Mouse (Mus musculus) cerebellum, postnatal 10 days (tissue): ENCODE results near the gene Ttc33.

ENCODE experiments used
- DNase-seq, 2 experiments: peaks; one replicate each; pipeline ENCODE4 v3.0.0; 2021; ENCODE audit warnings: mixed read lengths in 2 of 2

The Ttc33 gene

GRCm38 (mm10) chr15:5242241-5243035 lies 57.1 kb downstream of the Ttc33 start:
- peak; percentile 31 to 38 for DNase-seq

GRCm38 (mm10) chr15:5243036-5243958 lies 58.0 kb downstream of the Ttc33 start:
- peak; percentile 8 to 14 for DNase-seq

GRCm38 (mm10) chr15:5243959-5244905 lies 58.9 kb downstream of the Ttc33 start, which contains the start of gene Ptger4:
TSS of gene Ptger4 (minus strand) at chr15:5244187.
- DNase-seq = peak; percentile 89 to 93

DNA sequence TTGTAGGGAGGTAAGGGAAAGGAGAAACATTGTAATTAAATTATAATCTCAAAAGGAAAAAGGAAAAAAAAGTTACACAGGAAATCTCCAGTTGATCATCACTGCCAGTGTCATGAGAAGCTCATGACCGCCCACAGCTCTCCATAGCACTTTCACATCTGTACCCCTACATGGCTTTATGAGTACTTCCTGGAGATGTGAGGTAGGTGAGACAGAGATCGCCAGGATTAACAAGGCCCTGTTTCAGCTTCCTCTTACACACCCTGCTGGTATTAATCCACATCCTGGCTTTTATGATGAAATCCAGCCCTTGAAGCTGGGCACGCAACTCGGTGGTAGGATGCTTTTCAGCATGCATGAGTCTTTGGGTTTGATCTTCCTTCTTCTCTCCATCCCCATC lies 64.9 kb downstream of the Ttc33 start:
- DNase-seq = no peak

DNA sequence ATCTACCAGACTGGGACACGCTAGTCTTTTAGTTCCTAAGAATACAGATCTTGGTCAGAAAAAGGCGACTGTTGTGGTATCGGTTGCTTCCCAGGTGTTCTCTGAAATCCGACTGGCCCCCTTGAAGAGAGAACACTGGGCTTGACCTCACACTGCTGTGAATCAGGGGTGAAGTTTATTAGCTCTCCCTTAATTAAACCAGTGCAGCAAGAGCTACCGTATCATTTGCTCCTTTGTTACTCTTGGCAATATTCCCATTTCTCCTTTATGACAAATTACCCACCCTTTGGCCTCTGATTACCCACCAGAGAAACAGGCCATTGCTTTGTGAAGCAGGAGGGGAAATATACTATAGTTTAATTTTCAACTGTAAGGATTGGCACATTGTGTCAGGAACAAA lies 74.9 kb downstream of the Ttc33 start:
- no peak for DNase-seq

DNA sequence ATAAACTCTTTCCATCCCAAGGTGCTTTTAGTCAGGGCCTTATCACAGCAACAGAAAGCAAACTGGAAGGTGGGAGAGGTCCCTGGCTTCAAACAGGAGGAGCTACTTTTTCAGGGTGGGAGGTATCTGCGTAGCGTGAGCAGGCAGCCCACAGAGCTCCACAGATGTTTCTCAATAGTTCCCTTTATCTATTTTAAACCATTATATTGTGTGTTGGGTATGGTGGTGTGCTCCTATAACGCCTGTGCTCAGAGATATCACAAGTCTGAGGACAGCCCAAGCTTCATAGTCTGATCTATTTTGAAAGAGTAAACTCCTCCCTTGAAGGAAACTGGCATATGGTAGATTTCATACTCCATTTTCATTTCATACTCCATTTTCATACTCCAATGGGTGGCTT lies 75.7 kb downstream of the Ttc33 start:
- DNase-seq = no peak

GRCm38 (mm10) chr15:5262095-5262667 lies 76.9 kb downstream of the Ttc33 start:
- DNase-seq = no peak

- DNase-seq = no peak
Measured at GRCm38 (mm10) chr15:5262874-5263504, 77.7 kb downstream of the Ttc33 start.

- DNase-seq = peak in 1 of 2 experiments; percentile 11
Measured at GRCm38 (mm10) chr15:5266095-5266494, 80.8 kb downstream of the Ttc33 start.
